ENCODE assay signal across 9 mouse cellular contexts in the genomic region with DNA sequence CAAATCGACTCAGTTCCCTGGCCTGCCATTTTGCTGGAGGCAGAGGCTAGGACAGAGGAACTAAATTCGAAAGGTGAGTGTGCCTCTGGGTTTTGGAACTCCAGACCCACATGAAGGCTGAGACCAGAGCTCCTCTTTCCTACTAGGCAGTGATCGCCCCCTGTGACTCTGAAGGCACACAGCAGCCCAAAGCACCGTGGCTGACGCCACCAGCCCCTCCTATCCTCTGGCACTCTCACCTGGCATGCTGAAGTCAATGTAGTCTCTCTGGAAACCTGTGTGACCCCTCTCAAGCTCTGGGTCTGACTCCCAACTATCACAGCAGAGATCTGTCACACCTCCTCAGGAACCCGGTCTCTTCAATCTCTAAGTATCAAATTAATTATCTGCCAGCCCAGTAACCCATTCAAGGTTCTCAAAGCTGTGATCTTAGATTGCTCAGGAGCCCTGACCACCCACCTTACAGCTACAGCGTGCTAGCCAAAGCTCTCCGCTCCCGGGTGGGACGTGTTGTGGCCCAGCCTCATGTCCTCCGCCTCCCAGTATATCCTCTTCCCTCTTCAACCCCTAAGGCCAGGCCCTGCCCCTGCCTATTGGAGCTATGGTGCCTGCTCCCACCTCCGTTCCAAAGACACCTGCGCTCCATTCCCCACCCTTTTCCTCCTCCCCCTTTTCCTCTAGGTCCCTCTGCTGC. TPM values are rescaled to one million over a fixed set of nuclear protein-coding genes. Genes with fewer than 3 reads are reported as not detected.
DNase-seq lines count a peak whose midpoint lies in the region; ATAC-seq and TF ChIP-seq lines count a peak whose summit lies in the region.
"Had no signal": no experiment of that assay in that cellular context is flagged by ENCODE, and none has a peak within 500 bp of the region (broad histone marks: within the 10 kb centered on the region; RNA-seq: fewer than 3 reads in every experiment).

No protein-coding gene starts in this region.

- DNase-seq in heart, embryonic 10.5 days (ENCODE audit: low spot score): no peak
- no peak for DNase-seq in heart, adult 8-10 months (ENCODE audit: low spot score)
- peak; percentile 72 for DNase-seq in brain, adult 2 months (ENCODE audit: low read depth, low spot score)
- peak; percentile 18 to 23 for DNase-seq in left cerebral cortex, adult 2 months (ENCODE audit: extremely low spot score in 1 of 2, low spot score in 2 of 2)
- DNase-seq in adrenal gland, adult 18-20 months (ENCODE audit: low spot score in 2 of 2): no peak

- H3K9me3 ChIP-seq in heart, embryonic 10.5 days: no peaks in the 10 kb centered on the region
- H3K9me3 ChIP-seq in forebrain, embryonic 12.5 days: no peaks in the 10 kb centered on the region
- no peaks in the 10 kb centered on the region for H3K9me3 ChIP-seq in neural tube, embryonic 14.5 days (ENCODE audit: control insufficient read depth, low read length)

- ATAC-seq in forebrain, embryonic 12.5 days (ENCODE audit: low FRiP score): peak; percentile 73
- peak; percentile 67 for ATAC-seq in neural tube, embryonic 14.5 days (ENCODE audit: low read depth)
- ATAC-seq in erythroid progenitor cell, adult 5-6 weeks (replicated peaks; ENCODE audit: low FRiP score, poor library complexity, severe bottlenecking): no peak

- intact Hi-C loops in left cerebral cortex, adult 2 months (cut with DNase I): no loop called here

- peak overlapping the region; percentile 58 for H3K9ac ChIP-seq in forebrain, embryonic 12.5 days
- H3K9ac ChIP-seq in neural tube, embryonic 14.5 days (replicated peaks; ENCODE audit: low read depth, low read length): peak overlapping the region; percentile 60

- H3K36me3 ChIP-seq in heart, embryonic 10.5 days: no peaks in the 10 kb centered on the region
- no peaks in the 10 kb centered on the region for H3K36me3 ChIP-seq in forebrain, embryonic 12.5 days (replicated peaks)
- H3K36me3 ChIP-seq in neural tube, embryonic 14.5 days (ENCODE audit: control insufficient read depth, insufficient read depth, low read length): no peaks in the 10 kb centered on the region

- H3K4me3 ChIP-seq in heart, embryonic 10.5 days: peak overlapping the region; percentile 75
- peak overlapping the region; percentile 69 for H3K4me3 ChIP-seq in forebrain, embryonic 12.5 days (replicated peaks)
- H3K4me3 ChIP-seq in left cerebral cortex, adult 2 months: peak overlapping the region; percentile 77
- peak overlapping the region; percentile 81 for H3K4me3 ChIP-seq in neural tube, embryonic 14.5 days (ENCODE audit: low read depth, low read length)

- peaks cover 19% of the 10 kb centered on the region for H3K4me1 ChIP-seq in heart, embryonic 10.5 days
- H3K4me1 ChIP-seq in forebrain, embryonic 12.5 days: peaks cover 15% of the 10 kb centered on the region
- H3K4me1 ChIP-seq in neural tube, embryonic 14.5 days (ENCODE audit: control insufficient read depth, insufficient read depth, low read length): no peaks in the 10 kb centered on the region

- H3K4me2 ChIP-seq in forebrain, embryonic 12.5 days: peak overlapping the region; percentile 93
- peak overlapping the region; percentile 89 for H3K4me2 ChIP-seq in neural tube, embryonic 14.5 days (ENCODE audit: low read depth, low read length)

- WGBS in heart, embryonic 10.5 days: 9% methylated on average over 13 of the region's 13 CpGs
- WGBS in forebrain, embryonic 12.5 days: 8% methylated on average over 13 of the region's 13 CpGs
- 7% methylated on average over 13 of the region's 13 CpGs for WGBS in neural tube, embryonic 14.5 days

- peak; percentile 34 for TF ChIP-seq CTCF in left cerebral cortex, adult 2 months (IDR thresholded peaks at IDR 0.05)

- peaks cover 47% of the 10 kb centered on the region for H3K27me3 ChIP-seq in heart, embryonic 10.5 days (ENCODE audit: insufficient read depth, poor library complexity, severe bottlenecking)
- H3K27me3 ChIP-seq in forebrain, embryonic 12.5 days: peaks cover 24% of the 10 kb centered on the region
- H3K27me3 ChIP-seq in neural tube, embryonic 14.5 days (ENCODE audit: control insufficient read depth, insufficient read depth, low read length): peaks cover 4% of the 10 kb centered on the region; the same call in 1 of the 2 replicates

- no peak overlapping the region for H3K27ac ChIP-seq in heart, embryonic 10.5 days
- no peak overlapping the region for H3K27ac ChIP-seq in forebrain, embryonic 12.5 days
- H3K27ac ChIP-seq in left cerebral cortex, adult 2 months: peak overlapping the region; percentile 74
- H3K27ac ChIP-seq in neural tube, embryonic 14.5 days (ENCODE audit: low read depth, low read length): peak overlapping the region; percentile 85

RNA-seq across cellular contexts. Expression of gene Hs3st5, which starts 0.4 kb away (rescaled TPM):
- polyA plus RNA-seq in heart, embryonic 10.5 days (2016; fragmentation: Nextera tagmentation; extraction: Ambion mirVana): 0.07 and 0.23 TPM in 2 replicates
- 1 to 10 TPM; 1.8 to 6.0 (median 5.1) TPM for total RNA-seq in heart, adult 8-10 months (2022)
- polyA plus RNA-seq in forebrain, embryonic 12.5 days (2016; fragmentation: Nextera tagmentation; extraction: Ambion mirVana): 3.8 and 4.1 TPM in 2 replicates
- total RNA-seq in left cerebral cortex, adult 2 months (2021): 1 to 10 TPM; 6.0 to 6.1 TPM
- polyA plus RNA-seq in neural tube, embryonic 14.5 days (2014; fragmentation: Nextera tagmentation; extraction: Ambion mirVana): 54.8 and 61.2 TPM in 2 replicates
- total RNA-seq in erythroid progenitor cell, adult 5-6 weeks (2015; ENCODE audit: low replicate concordance): not detected in 2 replicates
- not detected in 2 replicates for total RNA-seq in erythroid progenitor cell, adult 5-6 weeks (2017; ENCODE audit: low replicate concordance)
- under 1 TPM; 0.43 to 0.64 TPM for total RNA-seq in adrenal gland, adult 18-20 months (2021)
- polyA plus RNA-seq: spleen, adult 2 months had no signal

Comparison
In these comparisons a context has a peak if more than half of its experiments do, and no peak if none do; other contexts are left out.
1. DNase-seq: peak in brain, adult 2 months (single experiment) and left cerebral cortex, adult 2 months (2 of 2); none in heart, embryonic 10.5 days (single experiment), heart, adult 8-10 months (single experiment) and adrenal gland, adult 18-20 months (0 of 2).
2. H3K27ac ChIP-seq: peak in left cerebral cortex, adult 2 months (single experiment) and neural tube, embryonic 14.5 days (single experiment); none in heart, embryonic 10.5 days (single experiment) and forebrain, embryonic 12.5 days (single experiment).
3. Peak in every context shown above with its lines, with median percentiles within 50 percentile points of each other: H3K4me3 ChIP-seq.